Mouse (Mus musculus): ENCODE measurements around the gene Klhl3. TPM values are rescaled to one million over a fixed set of nuclear protein-coding genes. Genes with fewer than 3 reads are reported as not detected.

Gene Klhl3
- polyA plus RNA-seq, 1 experiment from 2014 or later: 1.1 TPM

DNA sequence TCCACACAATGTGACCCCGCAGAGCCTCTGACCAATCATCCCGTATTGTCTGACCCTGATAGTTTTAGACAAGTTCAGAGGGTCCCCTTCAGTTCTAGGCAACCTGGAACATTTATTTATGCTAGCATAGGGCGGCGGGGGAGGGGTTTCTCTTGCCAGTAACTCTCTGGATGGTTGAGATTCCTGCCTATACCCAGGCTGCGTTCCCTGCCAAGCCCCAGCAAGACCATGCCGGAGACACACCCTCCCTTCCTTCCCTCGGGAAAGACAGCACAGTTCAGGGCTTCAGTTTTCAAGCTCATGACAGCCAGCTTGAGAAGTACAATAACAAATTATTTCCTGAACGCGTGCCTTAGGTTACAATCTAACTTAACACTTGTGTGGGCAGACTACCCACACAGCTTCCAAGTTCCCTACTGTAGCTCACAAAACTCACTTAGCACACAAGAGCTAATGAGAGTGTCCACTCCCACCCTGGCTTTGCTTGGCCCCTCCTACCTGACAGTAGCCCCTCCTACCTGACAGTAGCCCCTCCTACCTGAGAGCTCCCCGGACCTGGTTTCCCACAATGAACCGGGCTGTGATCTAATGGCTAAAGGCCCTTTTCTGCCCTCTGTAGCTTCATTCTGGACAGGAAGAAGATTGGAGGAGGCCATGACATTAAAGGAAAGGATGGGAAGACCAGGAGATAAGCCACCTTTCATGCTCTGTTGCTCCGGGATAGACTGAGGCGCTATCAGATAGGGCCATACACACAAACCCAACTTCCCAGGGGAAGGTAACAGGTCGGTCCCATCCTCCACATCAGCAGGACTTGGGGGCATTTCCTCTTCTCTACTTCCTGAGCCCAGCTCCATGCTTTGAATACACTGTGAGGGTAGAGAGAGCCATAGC is 46.6 kb downstream of the Klhl3 start:
- Histone ChIP-seq H3K4me3 (replicated peaks) (no peak overlapping the region), H3K9ac (no peak overlapping the region), H3K9me3 (replicated peaks) (no peaks in the 10 kb centered on the region), H3K27ac (replicated peaks) (peak overlapping the region; percentile 84), H3K36me3 (replicated peaks) (no peaks in the 10 kb centered on the region; the same call in 1 of the 2 replicates), H3K4me1 (replicated peaks) (peaks cover 15% of the 10 kb centered on the region), H3K4me2 (peak overlapping the region; percentile 49), H3K27me3 (no peaks in the 10 kb centered on the region)
- peak; percentile 17; the same call in 1 of the 2 replicates for ATAC-seq (ENCODE audit: insufficient read depth)
- 21% methylated on average over 14 of the region's 14 CpGs for WGBS (ENCODE audit: insufficient replicate concordance)

- H3K27me3 ChIP-seq: no peaks in the 10 kb centered on the region
- no peak for ATAC-seq (ENCODE audit: insufficient read depth)
Measured at GRCm38 (mm10) chr13:58066081-58066495, 47.3 kb downstream of the Klhl3 start.

DNA sequence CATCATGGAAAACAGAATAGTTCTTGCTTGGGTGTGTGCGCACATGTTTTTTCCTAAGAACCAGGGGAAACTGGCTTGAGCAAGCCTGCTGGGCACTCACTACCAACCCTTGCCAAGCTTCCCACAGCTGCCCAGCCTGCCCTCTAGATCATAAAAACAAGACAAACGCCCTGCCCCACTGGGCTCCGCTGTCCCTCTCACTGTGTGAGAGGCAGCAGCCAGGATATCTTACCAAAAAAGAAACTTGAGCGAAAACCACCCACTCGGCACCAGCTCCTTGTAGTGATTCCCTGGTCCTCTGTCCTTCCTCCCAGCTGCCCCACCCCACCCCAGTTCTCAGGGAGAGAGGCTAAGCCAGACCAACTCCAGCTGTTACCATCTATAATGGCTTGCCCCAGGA is 48.1 kb downstream of the Klhl3 start:
- Histone ChIP-seq H3K4me2 (no peak overlapping the region), H3K27ac (replicated peaks) (no peak overlapping the region), H3K4me1 (replicated peaks) (peaks cover 15% of the 10 kb centered on the region), H3K9me3 (replicated peaks) (no peaks in the 10 kb centered on the region), H3K9ac (no peak overlapping the region), H3K4me3 (replicated peaks) (no peak overlapping the region), H3K36me3 (replicated peaks) (no peaks in the 10 kb centered on the region; the same call in 1 of the 2 replicates), H3K27me3 (no peaks in the 10 kb centered on the region)
- WGBS (ENCODE audit: insufficient replicate concordance): 61% methylated on average over 5 of the region's 5 CpGs
- no peak for ATAC-seq (ENCODE audit: insufficient read depth)

More at GRCm38 (mm10) chr13:58066081-58066495, 47.3 kb downstream of the Klhl3 start:
- Histone ChIP-seq H3K4me2 (no peak overlapping the region), H3K9me3 (replicated peaks) (no peaks in the 10 kb centered on the region), H3K9ac (no peak overlapping the region), H3K27ac (replicated peaks) (peak overlapping the region; percentile 84), H3K36me3 (replicated peaks) (no peaks in the 10 kb centered on the region; the same call in 1 of the 2 replicates), H3K4me1 (replicated peaks) (peaks cover 15% of the 10 kb centered on the region), H3K4me3 (replicated peaks) (no peak overlapping the region)
- 57% methylated on average over 13 of the region's 13 CpGs for WGBS (ENCODE audit: insufficient replicate concordance)

- Histone ChIP-seq H3K4me1 (replicated peaks) (peaks cover 5% of the 10 kb centered on the region; the same call in 1 of the 2 replicates), H3K27me3 (no peaks in the 10 kb centered on the region), H3K9me3 (replicated peaks) (no peaks in the 10 kb centered on the region; the same call in 1 of the 2 replicates), H3K36me3 (replicated peaks) (no peaks in the 10 kb centered on the region; the same call in 1 of the 2 replicates), H3K4me2 (no peak overlapping the region), H3K4me3 (replicated peaks) (no peak overlapping the region), H3K27ac (replicated peaks) (peak overlapping the region; percentile 19; the same call in 1 of the 2 replicates), H3K9ac (no peak overlapping the region)
- peak; percentile 69 for ATAC-seq (ENCODE audit: insufficient read depth)
- 26% methylated on average over 17 of the region's 17 CpGs for WGBS (ENCODE audit: insufficient replicate concordance)
Measured at GRCm38 (mm10) chr13:58057953-58058870, 55.2 kb downstream of the Klhl3 start.

- H3K36me3 ChIP-seq (replicated peaks): no peaks in the 10 kb centered on the region
- H3K9ac ChIP-seq: no peak overlapping the region
- no peak for ATAC-seq (ENCODE audit: insufficient read depth)
- H3K4me3 ChIP-seq (replicated peaks): no peak overlapping the region
- H3K27me3 ChIP-seq: no peaks in the 10 kb centered on the region
- H3K27ac ChIP-seq (replicated peaks): no peak overlapping the region
- peaks cover 5% of the 10 kb centered on the region; the same call in 1 of the 2 replicates for H3K4me1 ChIP-seq (replicated peaks)
- H3K4me2 ChIP-seq: no peak overlapping the region
- WGBS (ENCODE audit: insufficient replicate concordance): 69% methylated on average over 4 of the region's 4 CpGs
- H3K9me3 ChIP-seq (replicated peaks): no peaks in the 10 kb centered on the region; the same call in 1 of the 2 replicates
Measured at GRCm38 (mm10) chr13:58056618-58057017, 56.8 kb downstream of the Klhl3 start.

DNA sequence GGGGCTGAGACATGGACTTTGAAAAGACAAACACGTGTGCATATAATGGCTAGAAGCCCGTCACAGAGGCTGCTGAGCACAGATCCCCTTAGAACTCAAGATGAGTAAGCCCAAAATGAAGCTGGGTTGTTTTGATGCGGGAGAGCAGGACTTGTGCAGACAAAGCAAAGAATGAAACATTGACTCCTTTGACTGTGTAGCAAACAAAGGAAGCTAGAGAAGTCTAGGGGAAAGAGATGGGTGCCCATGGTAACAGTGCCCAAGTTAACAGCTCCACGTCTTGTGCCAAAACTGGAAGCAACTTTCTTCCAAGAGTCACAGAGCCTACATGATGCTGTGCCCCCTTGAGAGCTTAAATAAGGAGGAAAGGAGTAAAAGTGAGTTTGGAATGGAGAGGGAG is 59.8 kb downstream of the Klhl3 start:
- no peak overlapping the region for H3K9ac ChIP-seq
- no peaks in the 10 kb centered on the region; the same call in 1 of the 2 replicates for H3K9me3 ChIP-seq (replicated peaks)

DNA sequence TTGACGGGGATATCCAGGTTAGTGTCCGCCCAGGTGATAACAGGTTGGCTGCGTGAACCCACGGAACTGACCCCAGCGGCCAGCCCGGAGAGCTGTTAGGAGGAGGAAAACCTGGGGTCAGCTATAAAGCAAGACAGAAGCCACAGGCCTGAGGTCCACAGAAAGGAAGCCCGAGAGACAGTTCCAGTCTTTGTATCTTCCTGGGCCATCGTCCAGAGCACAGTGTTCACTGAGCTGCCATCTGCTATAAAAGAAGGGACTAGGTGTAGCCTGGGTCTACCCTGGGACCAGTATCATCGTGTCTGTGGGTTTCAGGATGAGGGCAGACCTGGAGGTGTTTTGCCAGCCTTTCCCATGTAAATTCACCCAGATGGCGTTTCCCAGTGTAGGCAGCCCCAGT is 61.7 kb downstream of the Klhl3 start:
- H3K36me3 ChIP-seq (replicated peaks): no peaks in the 10 kb centered on the region
- no peak overlapping the region for H3K9ac ChIP-seq
- no peak overlapping the region for H3K4me2 ChIP-seq
- H3K4me1 ChIP-seq (replicated peaks): no peaks in the 10 kb centered on the region
- no peaks in the 10 kb centered on the region; the same call in 1 of the 2 replicates for H3K9me3 ChIP-seq (replicated peaks)
- no peak overlapping the region for H3K27ac ChIP-seq (replicated peaks)
- WGBS (ENCODE audit: insufficient replicate concordance): 69% methylated on average over 10 of the region's 10 CpGs
- H3K4me3 ChIP-seq (replicated peaks): no peak overlapping the region
- no peak for ATAC-seq (ENCODE audit: insufficient read depth)
- H3K27me3 ChIP-seq: no peaks in the 10 kb centered on the region

More for the DNA sequence above, 59.8 kb downstream of the Klhl3 start:
- WGBS (ENCODE audit: insufficient replicate concordance): 60% methylated on average over 4 of the region's 4 CpGs
- no peaks in the 10 kb centered on the region for H3K27me3 ChIP-seq
- no peak overlapping the region for H3K4me2 ChIP-seq
- no peaks in the 10 kb centered on the region for H3K36me3 ChIP-seq (replicated peaks)
- no peak overlapping the region for H3K27ac ChIP-seq (replicated peaks)
- H3K4me3 ChIP-seq (replicated peaks): no peak overlapping the region
- ATAC-seq (ENCODE audit: insufficient read depth): no peak
- peaks cover 2% of the 10 kb centered on the region; the same call in 1 of the 2 replicates for H3K4me1 ChIP-seq (replicated peaks)

DNA sequence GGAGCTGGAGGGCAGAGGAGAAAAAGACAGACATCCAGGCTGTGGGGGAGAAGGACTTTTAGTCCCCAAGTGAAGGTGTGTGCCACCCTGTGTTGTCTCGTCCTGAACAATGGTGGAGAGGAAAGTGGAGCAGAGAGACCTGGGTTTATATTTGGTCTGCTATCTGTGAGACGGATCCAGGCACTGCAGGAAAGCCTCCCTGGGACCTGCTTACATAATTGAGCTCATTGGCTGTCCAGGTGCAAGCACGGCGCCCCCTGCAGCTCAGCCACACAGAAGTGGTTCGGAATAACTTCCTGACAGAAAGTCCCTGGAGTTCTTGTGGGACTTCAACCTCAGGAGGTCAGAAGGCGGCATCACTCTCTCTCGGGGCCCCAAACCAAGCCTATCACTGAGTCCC is 62.1 kb downstream of the Klhl3 start:
- Histone ChIP-seq H3K4me2 (no peak overlapping the region), H3K27ac (replicated peaks) (no peak overlapping the region), H3K36me3 (replicated peaks) (no peaks in the 10 kb centered on the region), H3K27me3 (no peaks in the 10 kb centered on the region), H3K9ac (no peak overlapping the region), H3K9me3 (replicated peaks) (no peaks in the 10 kb centered on the region), H3K4me1 (replicated peaks) (no peaks in the 10 kb centered on the region), H3K4me3 (replicated peaks) (no peak overlapping the region)
- no peak for ATAC-seq (ENCODE audit: insufficient read depth)
- 60% methylated on average over 7 of the region's 7 CpGs for WGBS (ENCODE audit: insufficient replicate concordance)

DNA sequence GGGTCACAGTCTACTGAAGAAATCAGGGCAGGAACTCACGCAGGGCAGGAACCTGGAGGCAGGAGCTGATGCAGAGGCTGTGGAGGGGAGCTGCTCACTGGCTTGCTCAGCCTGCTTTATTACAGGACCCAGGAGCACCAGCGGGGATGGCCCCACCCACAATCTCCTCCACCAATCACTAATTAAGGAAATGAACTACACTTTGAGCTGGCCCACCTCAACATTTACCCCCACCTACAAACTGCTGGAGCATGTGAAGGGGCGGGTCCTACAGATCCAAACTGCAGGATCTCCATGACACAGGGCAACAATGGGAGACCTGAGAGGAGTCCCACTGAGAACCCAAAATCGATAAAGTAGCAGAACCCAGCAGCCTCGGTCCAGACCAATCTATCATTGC is 64.3 kb downstream of the Klhl3 start:
- no peaks in the 10 kb centered on the region for H3K27me3 ChIP-seq
- WGBS (ENCODE audit: insufficient replicate concordance): 55% methylated on average over 5 of the region's 5 CpGs
- H3K36me3 ChIP-seq (replicated peaks): no peaks in the 10 kb centered on the region
- H3K4me1 ChIP-seq (replicated peaks): no peaks in the 10 kb centered on the region
- ATAC-seq (ENCODE audit: insufficient read depth): no peak
- H3K4me2 ChIP-seq: no peak overlapping the region
- no peak overlapping the region for H3K9ac ChIP-seq
- no peak overlapping the region for H3K4me3 ChIP-seq (replicated peaks)
- H3K9me3 ChIP-seq (replicated peaks): no peaks in the 10 kb centered on the region
- H3K27ac ChIP-seq (replicated peaks): no peak overlapping the region

- H3K9me3 ChIP-seq (replicated peaks): no peaks in the 10 kb centered on the region
- H3K27me3 ChIP-seq: no peaks in the 10 kb centered on the region
- no peak overlapping the region for H3K27ac ChIP-seq (replicated peaks)
- no peak overlapping the region for H3K4me2 ChIP-seq
- ATAC-seq (ENCODE audit: insufficient read depth): no peak
- H3K9ac ChIP-seq: no peak overlapping the region
- H3K4me1 ChIP-seq (replicated peaks): no peaks in the 10 kb centered on the region
- no peak overlapping the region for H3K4me3 ChIP-seq (replicated peaks)
- 62% methylated on average over 3 of the region's 3 CpGs for WGBS (ENCODE audit: insufficient replicate concordance)
- no peaks in the 10 kb centered on the region for H3K36me3 ChIP-seq (replicated peaks)
Measured at GRCm38 (mm10) chr13:58048076-58048475, 65.3 kb downstream of the Klhl3 start.

GRCm38 (mm10) chr13:58046178-58046577 is 67.2 kb downstream of the Klhl3 start:
- H3K9me3 ChIP-seq (replicated peaks): no peaks in the 10 kb centered on the region
- no peak overlapping the region for H3K4me3 ChIP-seq (replicated peaks)
- H3K4me1 ChIP-seq (replicated peaks): no peaks in the 10 kb centered on the region
- no peaks in the 10 kb centered on the region for H3K27me3 ChIP-seq
- H3K9ac ChIP-seq: no peak overlapping the region
- ATAC-seq (ENCODE audit: insufficient read depth): 0 out of 2 replicates have a peak, but pooled peaks have one; percentile 31
- H3K36me3 ChIP-seq (replicated peaks): no peaks in the 10 kb centered on the region
- 35% methylated on average over 7 of the region's 7 CpGs for WGBS (ENCODE audit: insufficient replicate concordance)
- H3K4me2 ChIP-seq: no peak overlapping the region
- no peak overlapping the region for H3K27ac ChIP-seq (replicated peaks)

Measured in liver, embryonic 15.5 days (tissue).